Mouse (Mus musculus): ENCODE results near the gene Ppp3ca.
A peak's percentile ranks its signal among the peaks of the same experiment; 100 is the strongest.

Gene Ppp3ca

GRCm38 (mm10) chr3:136940733-136941601 lies 271.0 kb downstream of the Ppp3ca start:
- no peak for DNase-seq

- DNase-seq = no peak
These were observed 271.6 kb downstream of the Ppp3ca start for GRCm38 (mm10) chr3:136941602-136941926.

- no peak for DNase-seq
These were observed 275.6 kb downstream of the Ppp3ca start for GRCm38 (mm10) chr3:136945550-136945949.

DNA sequence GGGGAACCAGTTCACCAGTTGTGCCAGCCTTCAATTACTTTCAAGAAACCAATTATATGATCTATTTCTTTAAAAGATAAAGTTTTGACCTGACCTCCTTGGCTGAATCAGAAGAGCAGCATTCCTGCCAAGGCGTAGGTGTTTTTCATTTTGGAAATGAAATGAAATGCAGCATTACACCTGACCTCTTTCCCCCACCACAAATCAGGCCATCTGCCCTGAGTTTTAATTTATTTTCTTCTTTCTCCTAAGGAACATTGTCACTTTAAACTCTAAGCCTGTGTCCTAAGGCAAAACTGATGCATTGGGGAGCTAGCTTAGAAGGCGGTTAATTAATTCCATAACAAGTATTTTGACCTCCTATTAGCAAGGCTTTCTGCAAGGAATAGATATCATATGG lies 276.7 kb downstream of the Ppp3ca start:
- DNase-seq = peak in 1 of 2 experiments; percentile 24

DNA sequence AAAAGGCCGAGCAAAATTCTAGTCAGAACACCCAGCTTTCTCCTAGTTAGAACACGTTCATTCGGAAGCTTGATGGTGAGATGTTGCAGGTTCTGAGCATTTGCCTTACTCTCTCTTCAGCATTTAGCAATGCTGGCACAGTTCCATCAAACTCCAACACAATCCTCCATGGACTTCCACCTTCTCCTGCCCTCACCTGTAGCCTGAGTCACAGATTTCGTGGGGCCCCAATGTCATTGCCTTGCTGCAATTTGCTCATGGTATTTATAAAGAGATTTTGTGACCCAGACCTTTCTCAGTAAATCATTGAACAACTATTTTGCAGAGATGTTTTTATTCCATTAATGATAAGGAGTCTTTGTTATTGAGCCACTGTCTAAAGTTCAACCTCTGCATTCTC lies 278.2 kb downstream of the Ppp3ca start:
- DNase-seq = no peak

- DNase-seq = no peak
These were observed 281.9 kb downstream of the Ppp3ca start for GRCm38 (mm10) chr3:136951792-136952191.

DNA sequence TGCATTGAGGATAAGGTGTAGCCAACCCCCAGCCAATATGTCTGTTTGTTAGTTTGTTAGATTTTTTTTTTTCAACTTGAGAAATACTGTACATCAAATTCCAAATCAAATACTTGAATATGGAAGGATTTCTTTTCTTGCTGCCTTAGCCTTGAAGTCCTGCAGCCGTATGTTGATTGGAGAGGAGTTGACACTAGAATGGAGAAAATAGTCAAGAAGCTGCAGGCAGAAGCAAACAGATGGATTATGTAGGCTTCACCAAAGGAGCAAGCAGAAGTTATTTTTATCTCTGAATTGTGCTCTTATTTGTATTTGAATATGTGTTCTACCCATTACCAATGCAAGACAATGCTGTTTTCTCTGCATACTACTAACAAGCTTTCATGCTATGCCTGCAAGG lies 282.9 kb downstream of the Ppp3ca start:
- no peak for DNase-seq

- no peak for DNase-seq
These were observed 285.1 kb downstream of the Ppp3ca start for GRCm38 (mm10) chr3:136955043-136955442.

- no peak for DNase-seq
These were observed 290.4 kb downstream of the Ppp3ca start for GRCm38 (mm10) chr3:136960314-136960713.

DNA sequence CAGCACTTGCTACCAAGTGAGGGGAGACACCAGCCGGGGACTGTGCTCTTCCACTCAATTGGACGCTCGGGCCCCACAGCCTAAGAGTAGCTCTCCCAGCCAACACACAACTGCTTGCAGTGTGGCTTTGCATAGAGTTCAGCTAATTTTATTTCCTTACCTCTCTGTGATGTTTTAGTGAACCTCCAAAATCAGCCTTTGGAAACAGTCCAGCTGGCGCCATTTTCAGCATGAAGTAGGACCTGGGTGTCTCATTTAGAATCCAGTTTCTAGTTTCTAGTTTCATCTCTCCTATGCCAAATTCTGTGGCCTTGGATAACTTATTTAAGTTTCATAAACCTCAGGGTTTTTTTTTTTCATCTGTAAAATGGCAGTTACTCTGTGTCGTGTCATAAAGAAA lies 296.9 kb downstream of the Ppp3ca start:
- peak; percentile 34 to 35 for DNase-seq

DNA sequence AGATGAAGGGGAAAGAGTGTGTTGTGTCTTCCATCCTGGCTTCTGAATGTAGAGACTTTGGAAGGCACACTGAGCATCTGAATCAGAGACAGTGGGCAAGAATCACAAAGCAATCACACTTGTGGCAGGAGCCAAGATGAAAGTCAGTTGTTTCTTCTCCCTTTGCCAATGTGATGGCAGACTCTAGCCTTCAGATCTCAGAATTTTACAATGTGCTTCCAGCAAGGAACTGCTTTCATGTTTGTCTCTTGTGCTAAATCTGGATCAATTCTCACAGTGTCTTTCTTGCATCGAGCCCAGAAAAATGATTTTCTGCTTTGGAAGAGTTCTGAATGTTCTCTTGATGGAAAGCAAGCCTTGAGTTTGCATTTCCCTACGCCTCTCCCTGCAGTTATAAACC lies 297.6 kb downstream of the Ppp3ca start:
- no peak for DNase-seq

DNA sequence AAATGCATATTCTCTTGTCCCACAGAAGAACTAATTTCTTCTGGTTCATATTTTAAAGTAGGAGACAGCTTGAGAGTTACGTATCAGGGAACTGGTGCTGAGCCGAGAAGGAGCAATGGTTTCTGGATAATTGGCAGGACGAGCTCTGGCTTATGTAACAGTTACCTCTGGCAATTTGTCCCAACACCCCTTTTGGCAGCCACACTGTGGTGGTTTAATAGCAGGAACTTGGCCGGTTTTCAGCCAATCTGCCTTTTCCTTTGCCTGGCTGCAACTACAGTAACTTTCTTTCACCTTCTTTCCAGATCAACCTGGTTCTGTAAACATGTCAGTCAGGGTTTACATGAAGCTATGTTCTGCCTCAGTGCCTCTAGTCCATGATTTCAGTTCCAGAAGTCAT lies 299.9 kb downstream of the Ppp3ca start:
- peak; percentile 87 for DNase-seq

GRCm38 (mm10) chr3:136977859-136978258 lies 307.9 kb downstream of the Ppp3ca start:
- no peak for DNase-seq

GRCm38 (mm10) chr3:136980915-136981588 lies 311.1 kb downstream of the Ppp3ca start:
- DNase-seq = no peak

GRCm38 (mm10) chr3:136981589-136981924 lies 311.6 kb downstream of the Ppp3ca start:
- no peak for DNase-seq

DNA sequence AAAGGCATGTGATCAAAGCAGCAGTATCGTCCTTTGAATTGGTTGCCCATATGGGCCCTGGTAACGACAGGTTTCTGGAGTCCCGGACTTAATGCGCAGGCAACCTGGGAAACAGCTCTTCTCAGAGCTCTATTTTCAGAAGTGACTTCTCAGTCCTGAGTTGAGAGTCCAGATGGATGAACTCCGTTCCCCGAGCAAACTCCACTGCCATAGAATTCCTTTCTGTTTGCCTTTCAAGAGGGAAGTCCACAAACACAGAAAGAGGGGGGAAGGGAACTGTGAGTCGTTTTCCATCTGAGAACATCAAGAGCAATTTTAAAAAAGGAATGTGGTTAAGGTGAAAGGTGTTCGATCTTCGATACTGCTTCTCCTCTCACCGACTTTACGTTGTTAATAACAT lies 312.1 kb downstream of the Ppp3ca start:
- no peak for DNase-seq

- no peak for DNase-seq
These were observed 316.4 kb downstream of the Ppp3ca start for GRCm38 (mm10) chr3:136986096-136986881.
